Mouse (Mus musculus) hindbrain, embryonic 14.5 days (tissue): ENCODE measurements around the gene Ufsp2. TPM values are rescaled to one million over a fixed set of nuclear protein-coding genes. Genes with fewer than 3 reads are reported as not detected.
A peak's percentile ranks its signal among the peaks of the same experiment; 100 is the strongest.

Experiments
- ATAC-seq: fragments of 200-750 bp; cut with Nextera tagmentation; 2 replicates; pipeline ENCODE4 v1.8.0; 2017; ENCODE audit warnings: moderate number of reproducible peaks, mild to moderate bottlenecking, moderate TSS enrichment, moderate library complexity; ENCODE audit not compliant: low FRiP score
- DNase-seq: peaks from one replicate; pipeline ENCODE4 v3.0.0-alpha.2; 2015; ENCODE audit warnings: low spot score
- H3K27ac ChIP-seq: fragments of 300-500 bp; sonication (generic); 2 replicates; pipeline ENCODE4 v1.5.1; 2014; ENCODE audit warnings: mild to moderate bottlenecking, moderate library complexity
- H3K27me3 ChIP-seq: fragments of 300-500 bp; sonication (generic); 2 replicates; pipeline ENCODE4 v1.6.1; 2014; ENCODE audit warnings: mild to moderate bottlenecking, low read length, mixed read lengths; ENCODE audit not compliant: control insufficient read depth, insufficient read depth
- H3K36me3 ChIP-seq: fragments of 300-500 bp; sonication (generic); replicated peaks from 2 replicates; pipeline ENCODE4 v1.6.1; 2014; ENCODE audit not compliant: control insufficient read depth, insufficient read depth
- H3K4me1 ChIP-seq: fragments of 300-500 bp; sonication (generic); replicated peaks from 2 replicates; pipeline ENCODE4 v1.6.1; 2014; ENCODE audit warnings: antibody characterized with exemption, low read length, mixed read lengths; ENCODE audit not compliant: control insufficient read depth, insufficient read depth
- H3K4me2 ChIP-seq: fragments of 300-500 bp; sonication (generic); replicated peaks from 2 replicates; pipeline ENCODE4 v1.6.1; 2014; ENCODE audit warnings: mild to moderate bottlenecking, moderate library complexity
- H3K4me3 ChIP-seq: fragments of 300-500 bp; sonication (generic); replicated peaks from 2 replicates; pipeline ENCODE4 v1.5.1; 2014; ENCODE audit warnings: mild to moderate bottlenecking, low read length
- H3K9ac ChIP-seq: fragments of 300-500 bp; sonication (generic); 2 replicates; pipeline ENCODE4 v1.6.1; 2014
- H3K9me3 ChIP-seq: fragments of 300-500 bp; sonication (generic); 2 replicates; pipeline ENCODE4 v1.6.1; 2016; ENCODE audit warnings: low read length; ENCODE audit not compliant: control insufficient read depth
- WGBS: fragments of 180-500 bp; shearing (Covaris S2); extraction: QIAGEN DNeasy Blood & Tissue Kit; methylation state at CpG from one replicate; pipeline ENCODE4 v1.1.7; 2014; 5-methylcytosine and 5-hydroxymethylcytosine counted together
- polyA plus RNA-seq: library from polyadenylated mRNA; unstranded; fragments of >200 nt; fragmentation: Nextera tagmentation; extraction: Ambion mirVana; gene quantifications from 2 replicates; pipeline ENCODE4 v1.2.1, GENCODE M21; 2014

The Ufsp2 gene
- polyA plus RNA-seq, 1 experiment from 2014 or later: 63.8 TPM

DNA sequence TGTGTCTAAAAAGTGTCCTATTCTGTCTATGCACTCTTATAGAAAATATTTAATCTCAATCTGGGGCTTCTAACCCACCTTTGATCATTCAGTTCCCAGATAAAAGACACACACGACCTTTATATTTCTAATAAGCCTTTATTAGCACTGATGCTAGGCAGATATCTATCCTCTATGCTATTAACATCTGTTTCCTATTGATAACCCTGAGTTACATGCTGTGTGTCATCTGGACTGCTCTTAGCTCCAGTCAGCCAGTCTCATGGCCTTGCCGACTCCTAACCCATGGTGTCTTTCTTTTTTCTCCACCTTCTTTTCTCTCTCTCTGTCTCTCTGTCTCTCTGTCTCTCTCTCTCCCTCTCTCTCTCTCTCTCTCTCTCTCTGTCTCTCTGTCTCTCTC is 12.9 kb downstream of the Ufsp2 start:
- no peaks in the 10 kb centered on the region for H3K4me1 ChIP-seq
- H3K4me3 ChIP-seq: no peak overlapping the region
- DNase-seq (no peak), ATAC-seq (no peak)
- no peak overlapping the region for H3K27ac ChIP-seq
- H3K9ac ChIP-seq: no peak overlapping the region
- no peaks in the 10 kb centered on the region for H3K9me3 ChIP-seq
- 75% methylated on average over 2 of the region's 2 CpGs for WGBS
- peaks cover 35% of the 10 kb centered on the region for H3K36me3 ChIP-seq
- H3K27me3 ChIP-seq: no peaks in the 10 kb centered on the region
- H3K4me2 ChIP-seq: no peak overlapping the region

DNA sequence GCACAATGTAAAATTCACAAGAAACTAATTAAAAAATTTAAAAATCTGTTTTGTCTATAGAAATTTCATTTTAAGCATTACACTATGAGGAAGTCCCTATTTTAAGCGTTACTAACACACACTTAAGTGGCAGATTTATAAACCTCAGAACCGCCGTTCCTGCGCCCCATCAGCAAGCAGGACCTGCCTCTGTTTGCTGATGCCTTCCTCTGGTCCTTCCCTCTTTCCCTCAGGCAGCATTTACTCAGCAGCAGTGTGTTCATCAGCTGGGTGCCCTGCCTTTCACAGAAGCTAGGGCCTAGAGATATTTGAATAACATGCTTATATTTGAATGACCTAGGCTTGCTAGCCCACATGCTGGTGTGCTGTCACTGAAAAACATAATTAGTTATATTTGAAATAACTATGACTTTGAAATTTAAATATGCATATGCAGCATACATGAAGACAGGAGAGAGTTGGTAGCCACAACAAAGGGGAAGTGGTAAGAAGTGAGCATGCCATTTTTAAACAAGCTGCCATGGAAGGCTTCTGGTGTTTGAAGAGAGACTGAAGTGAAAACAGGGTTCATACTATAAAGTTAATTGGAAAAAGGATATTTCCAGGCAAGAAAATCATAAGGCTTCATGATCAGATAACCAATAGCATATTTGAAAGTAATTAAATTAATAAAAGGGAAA is 15.4 kb downstream of the Ufsp2 start:
- ATAC-seq (no peak), DNase-seq (no peak)
- 94% methylated on average over 4 of the region's 4 CpGs for WGBS
- no peak overlapping the region for H3K9ac ChIP-seq
- H3K36me3 ChIP-seq: peaks cover 32% of the 10 kb centered on the region
- H3K27ac ChIP-seq: no peak overlapping the region
- no peak overlapping the region for H3K4me2 ChIP-seq
- no peaks in the 10 kb centered on the region for H3K4me1 ChIP-seq
- H3K27me3 ChIP-seq: no peaks in the 10 kb centered on the region
- no peak overlapping the region for H3K4me3 ChIP-seq
- no peaks in the 10 kb centered on the region for H3K9me3 ChIP-seq

DNA sequence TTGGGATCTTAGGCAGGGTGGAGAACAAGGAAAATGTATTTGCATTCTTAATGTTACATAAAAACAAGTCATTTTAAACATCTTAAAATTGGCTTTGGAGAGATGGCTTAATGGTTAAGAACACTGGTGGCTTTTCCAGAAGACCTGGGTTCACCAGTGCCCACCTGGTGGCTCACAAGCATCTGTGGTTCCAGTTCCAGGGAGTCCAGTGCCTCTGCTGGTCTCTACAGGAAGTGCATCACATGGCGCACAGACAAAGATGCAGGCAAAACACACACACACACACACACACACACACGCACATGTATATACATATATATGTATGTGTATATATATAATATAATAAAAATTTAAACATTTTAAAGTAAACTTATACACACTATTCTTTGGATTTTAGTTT is 18.8 kb downstream of the Ufsp2 start:
- Histone ChIP-seq H3K27me3 (no peaks in the 10 kb centered on the region), H3K27ac (no peak overlapping the region), H3K4me2 (no peak overlapping the region), H3K4me1 (peaks cover 4% of the 10 kb centered on the region; the same call in 1 of the 2 replicates), H3K9ac (no peak overlapping the region), H3K36me3 (peaks cover 35% of the 10 kb centered on the region), H3K9me3 (no peaks in the 10 kb centered on the region), H3K4me3 (no peak overlapping the region)
- DNase-seq (no peak), ATAC-seq (no peak)
- 97% methylated on average over 2 of the region's 2 CpGs for WGBS

DNA sequence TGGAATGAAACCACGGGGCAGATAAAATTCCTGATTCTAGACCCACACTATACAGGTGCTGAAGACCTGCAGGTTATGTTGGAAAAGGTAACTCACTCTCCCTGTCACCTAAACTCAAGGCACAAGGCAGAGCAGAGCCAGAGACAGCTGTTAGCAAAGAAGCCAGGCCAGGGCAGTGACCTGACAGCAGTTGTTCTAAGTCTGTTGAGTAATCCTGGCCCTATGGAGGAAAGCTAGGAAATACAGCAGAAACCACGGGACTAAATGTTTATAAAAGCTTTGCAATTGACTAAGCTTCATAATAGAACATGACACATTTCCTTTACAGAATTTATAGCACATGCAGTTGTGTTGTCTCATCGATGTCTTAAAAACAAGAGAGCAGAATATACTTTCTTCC is 20.2 kb downstream of the Ufsp2 start:
- Histone ChIP-seq H3K27me3 (no peaks in the 10 kb centered on the region), H3K36me3 (peaks cover 35% of the 10 kb centered on the region)
- no peak for ATAC-seq

DNA sequence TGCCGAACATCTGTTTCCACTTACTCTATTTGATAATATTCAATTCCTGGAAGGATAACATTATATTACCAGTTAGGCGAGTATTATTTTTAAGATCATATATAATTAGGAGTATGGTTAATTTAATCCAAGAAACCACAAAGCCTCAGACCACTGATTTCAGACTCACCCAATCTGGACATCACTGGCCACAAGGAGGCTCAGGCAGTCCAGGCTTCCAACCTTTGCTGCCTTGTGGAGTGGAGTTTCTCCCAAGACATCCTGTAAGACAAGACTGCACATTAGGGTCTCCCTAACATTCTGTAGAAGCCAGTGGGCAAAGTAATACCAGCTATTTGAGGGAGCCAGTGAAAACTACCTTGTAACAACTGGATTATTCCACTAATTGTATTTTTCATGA is 22.9 kb downstream of the Ufsp2 start:
- Histone ChIP-seq H3K27me3 (no peaks in the 10 kb centered on the region), H3K9ac (no peak overlapping the region), H3K4me3 (no peak overlapping the region), H3K36me3 (peaks cover 35% of the 10 kb centered on the region), H3K4me1 (peaks cover 11% of the 10 kb centered on the region), H3K4me2 (peak overlapping the region; percentile 72), H3K27ac (no peak overlapping the region), H3K9me3 (no peaks in the 10 kb centered on the region)
- WGBS: 95% methylated on average over 2 of the region's 2 CpGs
- DNase-seq (no peak), ATAC-seq (no peak)

More for the DNA sequence above, 20.2 kb downstream of the Ufsp2 start:
- no peak overlapping the region for H3K4me2 ChIP-seq
- H3K4me3 ChIP-seq: no peak overlapping the region
- WGBS: 88% methylated on average over 3 of the region's 3 CpGs
- no peak for DNase-seq
- H3K4me1 ChIP-seq: peaks cover 8% of the 10 kb centered on the region
- no peak overlapping the region for H3K9ac ChIP-seq
- H3K9me3 ChIP-seq: no peaks in the 10 kb centered on the region
- H3K27ac ChIP-seq: no peak overlapping the region

DNA sequence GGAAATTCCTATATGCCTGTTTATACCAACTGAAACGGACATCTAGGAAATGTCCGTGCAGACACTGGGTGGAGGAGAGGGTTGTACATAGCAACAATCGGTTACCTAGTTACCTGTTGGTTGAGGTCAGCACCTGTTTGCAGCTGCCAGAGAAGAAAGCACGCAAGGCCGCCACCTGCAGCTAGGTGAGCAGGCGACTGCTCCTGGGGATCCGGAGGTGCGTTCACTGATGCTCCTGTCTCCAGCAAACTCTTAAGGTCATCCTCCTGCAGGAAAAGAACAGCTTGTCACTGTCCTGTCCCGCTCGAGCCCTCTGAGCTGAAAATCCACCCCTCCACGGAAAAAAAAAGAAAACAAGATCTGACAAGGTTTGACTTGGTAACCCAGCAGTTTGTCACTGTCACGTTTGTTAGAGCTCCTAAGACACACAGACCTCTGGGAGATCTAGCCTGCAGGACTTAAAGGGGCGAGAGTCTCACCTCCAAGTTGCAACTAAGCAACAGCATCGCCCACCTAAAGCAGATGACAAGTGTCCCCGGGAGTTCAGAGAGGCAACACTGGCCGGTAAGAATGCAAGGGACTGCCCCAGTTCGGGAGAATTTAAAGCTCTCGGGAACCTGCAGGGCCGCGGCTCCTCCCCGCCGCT is 23.9 kb downstream of the Ufsp2 start, which contains the start of gene Lrp2bp:
Gene Lrp2bp (plus strand): TSS at position 166 of the 646 bp plus-strand sequence.
- no peaks in the 10 kb centered on the region for H3K27me3 ChIP-seq
- peaks cover 11% of the 10 kb centered on the region for H3K4me1 ChIP-seq
- peak within 1 kb of the TSS; percentile 50 for H3K4me3 ChIP-seq
- H3K9me3 ChIP-seq: no peaks in the 10 kb centered on the region
- H3K27ac ChIP-seq: peak within 1 kb of the TSS; percentile 99
- peak within 1 kb of the TSS; percentile 72 for H3K4me2 ChIP-seq
- WGBS: 3% methylated on average over 22 of the region's 22 CpGs
- ATAC-seq (0 out of 2 replicates have a peak, but pooled peaks have one; percentile 2), DNase-seq (peak; percentile 29)
- H3K36me3 ChIP-seq: peaks cover 26% of the 10 kb centered on the region
- H3K9ac ChIP-seq: peak within 1 kb of the TSS; percentile 86

DNA sequence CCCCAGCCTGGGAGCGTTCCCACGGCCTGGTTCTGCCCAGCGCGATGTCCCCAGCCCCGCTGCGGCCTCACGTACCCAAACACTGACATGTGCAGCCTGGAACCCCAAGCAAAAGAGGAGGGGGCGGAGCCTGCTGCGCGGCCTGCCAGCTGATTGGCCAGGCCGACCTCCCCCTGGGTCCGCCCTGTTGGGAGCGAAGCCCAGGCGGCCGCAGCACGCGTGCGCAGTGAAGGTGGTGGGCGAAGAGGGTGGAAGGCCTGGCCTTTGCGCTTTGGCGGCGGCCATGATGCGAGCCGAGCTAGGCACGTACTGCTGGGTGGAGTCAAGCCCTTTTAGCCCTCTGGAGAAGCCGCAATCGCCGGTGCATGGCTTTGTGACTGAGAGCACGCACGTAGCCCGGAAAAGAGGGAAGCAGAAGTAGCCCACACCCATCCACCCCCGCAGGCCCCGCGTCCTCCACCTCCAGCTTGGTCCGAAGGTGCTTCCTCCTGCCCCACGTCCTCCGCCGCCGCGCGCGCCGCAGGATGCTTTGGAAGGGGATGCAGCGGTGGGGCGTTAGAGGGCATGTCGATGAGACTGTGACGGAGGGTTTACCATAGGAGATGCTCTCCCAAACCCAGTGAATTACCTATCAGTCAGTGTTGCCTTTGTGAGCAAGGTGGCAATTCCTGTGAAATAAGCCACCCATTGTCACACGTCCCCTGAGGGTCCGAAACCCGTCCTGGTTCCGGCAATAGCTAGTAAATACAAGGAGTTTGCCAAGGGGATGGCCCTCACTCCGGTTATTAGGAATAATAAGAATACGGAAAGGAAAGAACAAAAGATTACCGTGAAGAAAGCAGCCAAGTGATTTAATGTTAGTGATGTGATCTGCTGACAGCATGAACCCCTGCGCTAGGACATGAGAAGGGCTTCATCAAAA is 24.7 kb downstream of the Ufsp2 start:
- Histone ChIP-seq H3K4me2 (peak overlapping the region; percentile 72), H3K27ac (peak overlapping the region; percentile 99), H3K27me3 (no peaks in the 10 kb centered on the region), H3K9me3 (no peaks in the 10 kb centered on the region), H3K4me1 (peaks cover 11% of the 10 kb centered on the region), H3K4me3 (peak overlapping the region; percentile 50), H3K9ac (peak overlapping the region; percentile 86), H3K36me3 (peaks cover 26% of the 10 kb centered on the region)
- WGBS: 3% methylated on average over 55 of the region's 55 CpGs
- DNase-seq (peak; percentile 97), ATAC-seq (peak; percentile 99)

DNA sequence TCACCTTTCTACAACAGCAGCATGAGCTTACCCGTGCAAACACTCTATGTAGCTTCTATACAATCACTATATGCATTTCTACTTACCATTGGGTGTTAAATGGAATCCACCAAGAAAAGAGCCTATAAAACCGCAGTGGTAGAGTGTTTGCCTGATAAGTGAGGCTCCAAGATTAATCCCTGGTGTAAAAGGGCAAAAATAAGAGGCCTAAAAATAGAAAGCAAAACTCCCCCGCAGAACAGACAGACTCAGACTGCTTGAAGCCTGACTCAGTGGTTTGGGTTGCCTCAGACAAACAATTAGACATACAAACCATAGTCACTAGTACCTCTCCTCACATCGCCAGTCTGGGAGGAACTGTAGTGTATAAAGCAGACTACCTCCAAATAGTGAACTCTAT is 30.3 kb downstream of the Ufsp2 start, which contains the start of gene Ankrd37:
Gene Ankrd37 (minus strand): TSS at position 112 of the 400 bp plus-strand sequence.
- peaks cover 3% of the 10 kb centered on the region; the same call in 1 of the 2 replicates for H3K4me1 ChIP-seq
- H3K4me3 ChIP-seq: no peak within 1 kb of the TSS
- no peaks in the 10 kb centered on the region for H3K27me3 ChIP-seq
- no peak within 1 kb of the TSS for H3K4me2 ChIP-seq
- H3K9ac ChIP-seq: no peak within 1 kb of the TSS
- no peaks in the 10 kb centered on the region for H3K36me3 ChIP-seq
- no peak for ATAC-seq
- DNase-seq: no peak
- no peaks in the 10 kb centered on the region for H3K9me3 ChIP-seq
- no peak within 1 kb of the TSS for H3K27ac ChIP-seq
- whole genome bisulfite sequencing: 83% methylated on average over 4 of the region's 4 CpGs
